Mouse (Mus musculus) heart, adult 11 months (tissue): ENCODE measurements around the gene 0610012G03Rik.

Experiments
- DNase-seq: peaks from one replicate; pipeline ENCODE4 v3.0.0; 2022

Gene 0610012G03Rik

DNA sequence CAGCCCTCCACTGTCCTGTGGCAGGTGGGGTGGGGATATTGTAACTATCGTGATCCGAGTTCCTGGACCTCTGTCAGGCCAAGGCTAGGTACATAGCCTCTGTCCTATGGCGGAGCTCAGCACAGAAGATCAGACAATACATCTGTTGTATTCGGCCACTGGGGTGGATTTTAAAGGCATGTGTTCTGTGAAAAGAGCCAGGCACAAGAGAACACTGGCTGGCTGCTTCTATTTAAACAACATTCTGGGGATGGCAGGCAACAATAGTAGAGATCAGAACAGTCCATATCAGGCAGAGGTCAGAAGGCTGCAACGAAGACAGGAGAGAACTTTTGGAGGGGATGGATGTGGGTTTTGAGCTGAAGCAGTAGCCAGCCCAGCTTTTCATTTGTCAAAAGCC is 16.0 kb downstream of the 0610012G03Rik start:
- no peak for DNase-seq

DNA sequence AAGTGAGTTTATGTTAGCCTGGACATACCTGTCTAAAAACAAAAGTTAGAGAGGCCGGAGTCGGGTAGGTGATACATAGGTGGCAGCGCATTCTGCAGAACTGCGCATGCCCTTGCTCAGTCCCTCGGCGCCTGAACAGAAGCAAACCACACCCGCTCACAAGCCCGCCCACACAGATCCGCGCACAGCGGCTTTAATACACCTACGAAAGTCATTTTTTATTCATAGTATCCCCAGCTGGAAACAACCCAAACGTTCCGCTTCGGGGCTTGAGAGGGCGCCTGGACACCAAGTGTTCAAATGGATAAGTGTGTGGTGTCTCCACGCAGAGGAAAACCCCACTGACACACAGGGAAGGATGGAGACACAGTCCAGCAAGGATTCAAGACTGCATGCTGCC is 17.0 kb downstream of the 0610012G03Rik start:
- DNase-seq, result no peak

DNA sequence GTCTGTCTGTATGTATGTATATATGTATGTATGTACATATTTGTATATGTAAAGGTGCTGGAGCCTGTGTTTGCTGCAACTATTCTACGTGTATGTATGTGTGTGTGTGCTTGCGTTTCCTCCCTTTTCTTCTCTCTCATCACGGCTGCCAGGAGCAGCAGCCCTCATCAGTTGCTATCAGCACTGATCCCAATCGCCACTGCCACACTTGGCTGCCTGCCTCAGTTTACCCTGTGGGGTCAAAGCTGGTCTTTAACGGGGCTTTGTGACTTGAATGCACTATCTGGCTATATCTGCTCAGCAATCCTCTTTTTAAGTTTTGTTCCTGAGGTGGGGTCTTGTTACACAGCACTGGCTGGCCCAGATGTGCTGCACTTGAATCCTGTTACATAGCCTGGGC is 20.9 kb downstream of the 0610012G03Rik start:
- no peak for DNase-seq

DNA sequence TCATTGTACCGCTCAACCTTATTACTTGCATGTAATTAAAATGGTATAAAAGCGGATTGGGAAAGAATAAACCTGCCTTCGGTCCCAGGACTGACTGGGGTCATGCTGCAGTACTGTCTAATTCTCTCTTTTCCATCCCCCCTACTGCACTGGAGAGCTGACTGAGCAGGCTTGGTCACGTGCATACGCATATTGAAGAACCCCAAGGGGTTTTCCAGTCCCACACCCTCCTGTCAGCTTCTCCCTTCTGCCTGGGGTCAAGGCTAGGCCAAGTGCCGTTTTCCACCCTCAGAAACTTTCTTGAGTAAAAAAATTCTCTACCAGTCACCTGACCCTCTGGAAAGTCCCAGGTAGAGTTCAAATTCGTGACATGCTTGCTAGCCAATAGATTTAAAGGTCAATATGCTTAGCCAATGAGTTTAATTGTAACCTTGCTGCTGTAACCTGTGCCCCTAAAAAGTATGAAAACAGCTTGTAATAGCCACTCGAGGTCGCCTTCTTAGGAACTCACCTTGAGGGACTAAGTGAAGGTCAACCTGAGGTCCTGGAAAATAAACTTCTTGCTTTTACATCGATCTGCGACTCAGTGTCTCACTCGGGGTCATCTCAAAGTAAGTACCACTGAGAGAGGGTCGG is 21.6 kb downstream of the 0610012G03Rik start:
- DNase-seq, result peak; percentile 91

DNA sequence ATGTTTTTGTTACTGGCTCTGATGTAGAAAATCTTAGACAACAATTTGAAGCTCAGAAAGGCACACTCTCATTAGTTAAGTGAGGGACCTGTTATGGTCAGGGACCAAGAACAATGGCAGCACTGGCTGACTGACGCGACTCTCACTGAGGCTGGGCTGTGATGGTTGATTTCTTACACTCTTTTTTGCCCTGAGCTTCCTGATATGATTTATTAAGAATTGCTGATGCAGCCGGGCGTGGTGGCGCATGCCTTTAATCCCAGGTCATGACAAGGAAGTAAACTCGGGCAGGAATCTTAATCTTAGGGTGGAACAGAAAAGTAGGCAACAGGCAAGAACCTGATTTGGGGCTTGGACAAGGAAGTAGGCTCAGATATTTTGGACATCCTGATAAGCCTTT is 22.2 kb downstream of the 0610012G03Rik start:
- DNase-seq, result no peak

DNA sequence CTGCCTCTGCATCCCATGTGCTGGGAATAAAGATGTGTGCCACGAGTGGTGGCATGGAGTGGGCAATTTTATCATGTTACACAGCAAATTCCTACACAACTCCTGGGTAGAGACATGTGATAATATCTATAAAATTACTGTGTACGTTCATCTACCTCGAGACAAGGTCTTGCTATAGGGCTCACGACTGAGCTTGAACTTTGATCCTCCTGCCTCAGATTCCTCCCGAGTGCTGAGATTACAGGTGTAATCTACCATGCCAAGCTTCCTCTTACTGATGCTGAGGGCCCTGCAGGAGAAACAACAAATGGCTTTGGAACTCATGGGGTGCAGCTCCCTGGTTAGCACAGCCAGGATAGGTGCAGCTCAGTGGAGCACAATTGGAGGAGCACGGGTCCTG is 23.9 kb downstream of the 0610012G03Rik start:
- DNase-seq, result no peak

DNA sequence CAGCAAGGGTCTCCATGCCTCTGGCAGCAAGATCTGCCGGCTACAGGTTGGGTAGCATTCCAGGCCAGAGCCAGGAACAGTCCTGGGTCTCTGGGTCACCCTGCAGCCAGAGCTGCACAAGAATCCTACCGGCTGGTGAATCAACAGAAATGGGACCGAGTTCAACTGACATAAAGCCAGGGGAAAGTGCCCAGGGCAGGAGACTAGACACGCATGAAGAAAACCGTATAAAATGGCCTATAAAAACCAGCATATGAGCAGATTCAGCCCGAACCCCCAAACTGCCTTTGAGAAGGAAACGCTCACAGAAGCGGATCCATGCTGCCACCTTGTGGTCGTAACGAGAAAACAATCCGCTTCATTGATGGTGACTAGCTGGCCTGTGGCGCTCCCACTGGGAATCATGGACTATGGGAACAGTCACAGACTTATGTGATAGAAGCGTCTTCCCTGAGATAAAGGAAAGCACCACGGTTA is 30.0 kb downstream of the 0610012G03Rik start:
- DNase-seq, result peak; percentile 93

DNA sequence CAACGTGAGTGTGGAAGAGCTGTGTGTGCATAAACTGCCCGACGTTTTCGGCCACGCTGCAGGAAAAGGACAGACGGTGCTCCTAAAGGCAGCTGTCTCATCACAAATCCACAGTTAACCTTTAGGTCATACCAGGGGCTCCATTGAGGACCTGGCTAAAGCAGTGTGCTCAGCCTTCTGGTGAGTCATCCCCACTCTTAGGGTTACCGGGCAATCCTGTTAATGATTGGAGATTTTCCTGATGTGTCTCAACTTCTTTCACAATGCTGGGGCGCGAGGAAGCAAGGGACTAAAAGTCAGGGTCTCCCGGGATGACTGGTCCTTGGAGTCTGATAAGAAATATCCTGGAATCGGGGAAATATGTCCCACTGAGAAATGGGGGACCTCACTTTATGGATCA is 30.5 kb downstream of the 0610012G03Rik start:
- no peak for DNase-seq

DNA sequence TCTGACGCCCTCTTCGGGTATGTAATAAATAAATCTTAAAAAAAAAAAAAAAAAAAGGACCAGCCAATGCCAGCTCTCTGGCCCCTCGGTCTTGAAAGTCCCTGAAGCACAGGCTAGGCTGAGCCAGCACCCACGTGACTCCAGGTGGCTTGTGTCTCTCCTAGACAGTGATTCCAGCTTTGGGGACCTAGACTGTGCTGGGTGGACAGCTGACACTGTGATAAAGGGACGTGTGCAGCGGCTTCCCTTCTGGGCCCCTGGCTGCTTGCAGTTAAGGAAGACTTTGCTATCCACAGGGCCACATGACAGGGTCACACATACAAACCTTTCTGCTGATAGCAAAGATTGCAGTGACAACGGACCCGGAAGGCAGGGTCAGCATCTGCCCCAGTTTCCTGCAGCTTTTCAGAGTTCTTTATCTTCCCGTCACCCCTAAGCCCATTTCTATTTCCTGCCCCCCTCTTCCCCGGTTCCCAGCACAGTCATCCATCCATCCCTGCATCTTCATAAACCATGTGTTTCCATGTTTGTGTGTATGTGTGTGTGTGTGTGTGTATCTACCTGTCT is 37.9 kb downstream of the 0610012G03Rik start:
- DNase-seq, result no peak

DNA sequence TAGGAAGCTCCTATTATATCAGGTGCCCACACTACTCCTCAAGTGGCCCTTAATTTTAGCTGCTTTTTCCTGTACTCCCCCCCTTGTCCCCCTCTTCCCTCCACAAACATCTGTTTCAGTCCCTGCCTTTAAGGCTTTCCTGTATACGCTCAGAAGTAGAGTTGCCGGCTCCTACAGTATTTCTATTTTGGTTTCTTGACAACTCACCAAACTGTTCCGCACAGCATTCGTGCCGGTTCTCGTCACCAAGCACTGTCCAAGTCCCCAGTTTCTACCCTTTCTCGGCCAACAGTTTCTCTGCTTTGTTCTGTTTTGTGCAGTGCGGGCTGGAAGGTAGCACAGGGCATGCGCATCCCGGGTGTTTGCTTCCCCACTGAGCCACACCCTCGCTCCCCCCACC is 39.3 kb downstream of the 0610012G03Rik start:
- DNase-seq, result no peak

DNA sequence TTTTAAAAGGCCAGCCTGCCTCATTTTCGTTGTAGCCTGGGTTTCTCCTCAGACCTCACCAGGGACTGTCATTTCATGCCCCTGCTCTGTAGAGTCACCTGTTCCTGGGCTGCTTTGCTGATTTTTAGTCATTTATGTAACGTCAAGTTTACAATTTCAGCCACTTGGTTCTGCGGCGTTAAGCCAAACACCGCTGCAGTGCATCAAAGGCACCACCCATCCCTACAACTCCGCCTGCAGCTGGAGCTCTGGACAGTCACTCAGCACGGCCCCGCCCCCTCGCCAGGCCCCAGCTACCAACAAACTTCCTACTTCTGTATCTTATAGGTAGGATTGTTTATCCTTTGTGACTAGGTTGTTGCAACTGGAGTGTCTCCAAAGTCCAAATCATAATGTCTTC is 41.4 kb downstream of the 0610012G03Rik start:
- DNase-seq, result peak; percentile 95

DNA sequence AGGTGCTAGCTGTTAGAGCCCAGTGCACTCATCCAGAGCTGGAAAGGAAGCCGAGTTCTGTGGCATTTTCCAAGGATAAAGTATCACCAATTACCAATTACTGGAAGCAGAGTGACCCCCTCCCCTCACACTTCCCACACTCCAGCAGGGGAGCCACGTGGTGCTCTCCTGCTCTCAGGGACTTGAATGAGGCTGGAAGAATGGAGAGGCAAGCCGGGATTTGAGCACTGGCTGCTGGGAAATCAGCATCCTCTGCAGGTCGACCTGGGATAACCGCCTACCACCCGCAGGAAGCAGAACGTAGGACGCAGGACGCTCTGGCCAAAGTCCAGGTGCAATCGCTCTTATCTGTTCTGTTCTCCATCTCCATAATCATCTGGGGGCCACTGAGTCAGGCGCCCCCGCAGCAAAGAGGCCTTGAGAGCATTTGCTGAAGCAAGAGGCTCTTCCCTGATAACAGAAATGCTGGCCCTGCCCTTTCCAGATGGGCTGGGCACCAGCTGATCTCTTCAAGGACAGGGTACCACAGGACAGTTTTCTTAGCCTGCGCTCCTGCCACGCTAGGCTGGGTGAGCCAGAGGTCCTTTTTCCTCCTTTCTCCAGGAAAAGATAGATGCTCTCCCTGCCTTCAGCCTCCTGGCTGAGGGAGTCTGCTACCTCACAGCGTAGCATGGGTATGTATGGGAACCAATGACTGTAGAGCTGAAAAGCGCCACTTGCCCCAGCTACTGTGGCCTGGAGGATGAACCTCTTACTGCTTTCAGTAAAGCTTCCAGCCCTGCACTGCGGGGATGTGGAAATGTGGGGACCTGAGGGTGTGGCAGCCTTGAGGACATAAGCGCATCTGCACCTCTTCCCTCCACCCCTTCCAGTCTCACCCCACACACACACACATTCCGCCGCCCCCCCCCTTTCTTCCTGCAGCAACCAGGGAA is 42.1 kb downstream of the 0610012G03Rik start:
- DNase-seq, result no peak

DNA sequence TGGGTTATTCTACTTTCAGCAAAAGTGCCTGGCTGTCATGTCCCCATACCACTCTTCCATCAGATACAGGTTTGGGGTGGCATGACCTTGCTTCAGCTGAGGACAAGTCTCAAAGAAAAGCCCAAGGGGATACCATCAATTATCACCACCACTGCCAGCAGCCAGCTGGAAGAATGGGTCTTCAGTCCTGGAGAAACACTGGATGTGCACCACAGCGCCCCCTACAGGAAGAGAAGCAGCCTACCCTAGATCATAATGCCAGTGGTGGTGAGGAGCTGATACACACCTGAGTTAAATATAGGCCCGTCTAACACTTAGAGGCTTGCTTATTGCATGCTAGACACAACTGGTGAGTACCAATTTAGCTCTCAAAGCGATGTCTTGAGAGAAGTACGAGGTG is 43.0 kb downstream of the 0610012G03Rik start:
- no peak for DNase-seq

DNA sequence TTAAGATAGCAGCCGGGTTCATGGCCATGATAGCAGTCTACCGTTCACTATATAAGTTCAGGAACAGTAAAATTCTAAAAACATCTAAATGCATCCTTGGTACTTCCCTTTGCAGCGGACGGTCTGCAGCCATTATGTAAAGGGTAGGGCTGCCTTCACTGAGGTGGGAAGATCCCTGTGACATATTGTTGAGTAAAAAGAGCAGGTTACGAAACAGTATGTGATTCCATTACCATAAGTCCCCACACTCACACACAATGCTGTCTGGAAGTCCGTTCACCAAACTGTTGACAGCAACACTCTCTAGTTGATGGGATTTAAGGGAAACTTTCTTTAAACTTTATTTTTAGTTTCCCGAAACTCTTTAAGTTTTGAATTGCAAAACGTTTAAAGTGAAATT is 45.1 kb downstream of the 0610012G03Rik start:
- DNase-seq, result no peak

DNA sequence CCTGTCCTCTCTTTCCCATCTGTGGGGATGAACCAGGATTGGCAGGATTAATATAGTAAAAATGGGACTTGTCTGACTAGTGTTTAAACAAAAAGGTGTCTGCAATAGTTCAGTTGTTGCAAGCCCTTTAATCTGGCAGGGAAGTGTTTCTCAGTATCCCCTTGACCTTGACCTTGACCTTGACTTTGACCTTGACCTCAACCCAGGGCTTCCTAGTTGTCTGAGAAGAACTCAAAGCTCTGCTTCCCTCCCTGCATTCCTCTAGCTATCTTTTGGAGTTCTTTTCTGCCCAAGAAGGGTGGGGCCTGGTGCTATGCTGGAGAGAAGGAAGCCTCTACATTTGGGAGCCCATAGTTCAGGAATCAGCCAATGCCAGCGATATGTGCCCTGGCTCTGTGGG is 46.4 kb downstream of the 0610012G03Rik start:
- DNase-seq, result no peak

DNA sequence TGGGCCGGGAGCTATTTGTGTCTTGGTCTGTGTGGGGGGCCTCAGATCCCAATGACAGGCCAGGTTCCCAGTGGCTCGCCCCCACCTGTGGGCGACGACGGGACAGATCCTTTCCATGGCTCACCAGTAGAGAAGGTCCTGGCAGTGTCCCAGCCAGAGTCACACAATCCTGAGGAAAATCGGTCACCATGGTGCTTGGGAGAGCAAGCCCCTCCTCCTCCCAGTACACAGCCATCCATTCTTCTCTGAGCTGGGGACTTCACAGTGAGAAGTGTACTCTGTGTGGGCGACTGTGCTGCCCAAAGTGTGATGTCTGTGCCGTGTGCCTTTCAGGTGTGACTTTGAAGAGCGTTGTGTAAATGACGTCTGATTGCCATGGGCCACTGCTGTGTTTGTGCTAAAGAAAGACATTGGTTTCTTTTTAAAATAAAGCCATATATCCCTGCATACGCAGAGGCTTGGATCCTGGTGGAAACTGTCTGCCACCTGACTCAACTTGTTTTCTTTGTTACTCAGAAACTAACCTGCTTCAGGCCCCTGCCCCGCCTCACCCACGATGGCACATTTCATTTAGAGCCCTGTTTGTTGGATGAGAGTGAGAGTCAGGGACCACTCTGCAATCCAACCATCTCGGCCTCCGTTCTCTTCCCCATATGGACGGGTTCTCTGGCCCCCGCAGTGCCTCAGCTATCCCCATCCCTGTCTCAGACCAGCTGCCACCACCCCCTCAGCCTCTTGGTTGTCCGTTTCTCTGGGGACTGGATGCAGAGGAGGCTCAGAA is 49.6 kb downstream of the 0610012G03Rik start:
- peak; percentile 89 for DNase-seq
